Mouse (Mus musculus) macrophage (primary cell): ENCODE results near the gene Prkca. TPM values are rescaled to one million over a fixed set of nuclear protein-coding genes. Genes with fewer than 3 reads are reported as not detected.

Source experiments
- H3K27ac ChIP-seq: fragments of 350-480 bp; formaldehyde crosslinking; 2 replicates; pipeline ENCODE4 v1.9.0; 2021
- H3K36me3 ChIP-seq: fragments of 350-480 bp; formaldehyde crosslinking; 2 replicates; pipeline ENCODE4 v1.9.0; 2021; ENCODE audit errors: inconsistent target
- H3K4me3 ChIP-seq: fragments of 350-480 bp; formaldehyde crosslinking; 2 replicates; pipeline ENCODE4 v1.9.0; 2021; ENCODE audit errors: inconsistent target
- H3K79me2 ChIP-seq: fragments of 350-480 bp; formaldehyde crosslinking; 2 replicates; pipeline ENCODE4 v1.9.0; 2021; ENCODE audit errors: inconsistent target
- WGBS: methylation state at CpG from one replicate; pipeline ENCODE4 v1.1.7; 2026; ENCODE audit warnings: inconsistent platforms; ENCODE audit not compliant: missing documents; 5-methylcytosine and 5-hydroxymethylcytosine counted together
- polyA plus RNA-seq: library from polyadenylated mRNA; stranded (reverse); fragments of 250-400 nt; gene quantifications from 3 replicates; pipeline ENCODE4 v1.2.4, GENCODE M21; 2018; ENCODE audit warnings: inconsistent platforms

Prkca gene
- polyA plus RNA-seq, 1 experiment from 2014 or later = 1.8 TPM

DNA sequence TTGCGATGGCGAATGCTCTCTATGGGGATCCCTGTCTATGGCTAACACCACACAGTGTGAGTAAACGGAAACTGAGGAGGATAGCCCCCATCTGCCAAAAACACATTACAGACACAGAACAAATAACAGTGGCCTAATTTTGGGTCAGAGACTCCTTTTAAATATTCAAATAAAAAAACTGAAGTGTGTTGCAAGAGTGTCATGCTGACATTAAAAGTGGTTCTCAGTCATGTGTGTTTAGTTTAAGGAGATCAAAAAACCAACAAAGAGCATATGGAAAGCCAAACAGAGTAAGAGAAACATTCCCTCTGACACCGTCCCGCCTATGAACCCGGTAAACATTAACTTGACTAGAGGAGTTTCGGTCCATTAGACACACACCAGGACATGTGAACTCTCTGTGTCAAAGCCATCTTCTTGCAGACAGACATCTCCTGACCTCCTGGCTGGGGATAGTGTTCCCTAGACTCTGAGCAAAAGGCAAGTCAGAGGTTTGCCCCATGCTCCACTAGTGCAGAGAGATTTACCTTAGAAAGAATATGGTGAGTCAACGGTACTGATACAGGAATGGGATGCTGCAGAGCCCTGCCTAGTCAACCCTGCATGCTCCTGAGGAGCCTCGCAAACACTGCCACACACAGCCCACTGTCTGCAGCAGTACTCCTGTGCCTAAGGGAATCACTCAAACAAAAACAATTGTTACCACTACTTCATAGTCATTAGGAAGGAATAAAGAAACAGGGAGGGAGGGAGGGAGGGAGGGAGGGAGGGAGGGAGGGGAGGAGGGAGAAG, 146.1 kb downstream of the Prkca start:
- 98% methylated on average over 9 of the region's 9 CpGs for WGBS
- Histone ChIP-seq H3K27ac (no peak overlapping the region), H3K4me3 (no peak overlapping the region), H3K36me3 (no peaks in the 10 kb centered on the region), H3K79me2 (no peaks in the 10 kb centered on the region)

DNA sequence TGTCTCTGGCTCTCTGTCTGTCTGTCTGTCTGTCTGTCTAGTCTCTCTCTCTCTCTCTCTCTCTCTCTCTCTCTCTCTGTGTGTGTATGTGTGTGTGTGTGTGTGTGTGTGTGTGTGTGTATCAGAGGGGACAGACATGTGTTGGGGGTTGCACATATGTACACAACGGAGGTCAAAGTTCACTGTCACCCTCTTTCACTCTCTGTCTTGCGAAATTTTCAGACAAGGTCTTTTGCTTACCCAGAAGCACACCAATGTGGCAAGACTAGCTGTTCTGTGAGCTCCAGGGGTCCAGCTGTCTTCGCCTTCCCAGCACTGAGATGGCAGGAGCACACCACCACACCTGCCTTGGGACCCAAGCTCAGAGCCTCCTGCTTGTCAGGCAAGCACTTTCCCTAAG, 146.9 kb downstream of the Prkca start:
- Histone ChIP-seq H3K27ac (no peak overlapping the region), H3K4me3 (no peak overlapping the region), H3K79me2 (no peaks in the 10 kb centered on the region), H3K36me3 (no peaks in the 10 kb centered on the region)
- WGBS = 90% methylated on average over 3 of the region's 3 CpGs

DNA sequence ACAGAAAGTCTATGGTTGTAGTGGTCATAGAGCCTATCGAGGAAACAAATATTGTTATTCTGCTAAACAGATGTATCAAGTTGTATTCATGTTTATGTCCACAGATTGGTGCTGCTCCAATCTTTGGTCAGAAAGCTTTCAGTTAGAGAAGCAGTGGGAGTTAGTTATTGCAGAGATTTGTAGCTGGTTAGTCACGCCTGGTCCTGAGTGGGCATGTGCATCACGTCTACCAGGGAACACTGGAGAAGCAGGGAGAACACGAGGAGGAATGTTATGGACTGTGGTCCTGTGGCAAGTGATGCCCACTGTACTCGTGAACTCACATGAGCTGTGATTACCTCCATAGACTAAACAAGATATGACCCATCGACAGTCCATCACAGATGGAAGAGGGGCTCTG, 153.4 kb downstream of the Prkca start:
- Histone ChIP-seq H3K27ac (no peak overlapping the region), H3K36me3 (no peaks in the 10 kb centered on the region), H3K4me3 (no peak overlapping the region), H3K79me2 (no peaks in the 10 kb centered on the region)
- WGBS = 91% methylated on average over 6 of the region's 6 CpGs

DNA sequence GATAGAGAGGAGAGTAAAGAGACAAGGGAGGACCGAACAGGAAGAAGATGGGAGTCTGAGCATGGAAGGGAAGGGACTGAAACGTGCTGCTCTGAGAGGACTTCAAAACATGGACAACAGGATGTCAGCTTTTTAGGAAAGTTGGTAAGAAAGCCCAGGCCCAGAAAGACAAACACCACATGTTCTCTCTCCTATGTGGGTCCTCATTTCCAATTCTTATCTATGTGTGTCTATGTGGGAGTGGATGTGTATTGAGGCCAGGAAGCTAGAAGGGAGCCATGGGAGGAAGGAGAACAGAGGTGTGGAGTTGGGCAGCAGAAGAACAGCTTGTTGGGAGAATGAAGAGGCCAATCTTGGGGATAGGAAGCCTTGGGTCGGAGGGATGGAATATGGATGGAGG, 154.4 kb downstream of the Prkca start:
- 86% methylated on average over 3 of the region's 3 CpGs for WGBS
- Histone ChIP-seq H3K36me3 (no peaks in the 10 kb centered on the region), H3K79me2 (no peaks in the 10 kb centered on the region), H3K27ac (no peak overlapping the region), H3K4me3 (no peak overlapping the region)

DNA sequence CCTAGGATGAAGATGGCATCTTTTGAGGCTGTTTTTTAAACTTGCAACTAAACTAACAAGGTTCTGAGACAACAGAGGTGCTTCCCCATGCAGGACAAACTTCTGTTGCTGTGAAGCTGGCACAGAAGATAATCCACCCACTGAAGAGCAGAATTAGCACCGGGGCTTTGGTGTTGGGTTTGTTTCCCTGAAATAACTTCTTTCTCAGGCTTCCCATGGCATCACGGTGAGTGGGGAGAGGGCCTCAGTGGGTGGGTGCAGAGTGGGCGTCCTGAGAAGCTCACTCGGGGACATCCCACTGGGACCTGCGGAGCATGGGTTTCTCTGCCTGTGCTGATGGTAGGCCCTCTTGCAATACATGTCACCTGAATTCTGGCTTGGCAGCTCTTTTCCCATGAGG, 161.3 kb downstream of the Prkca start:
- no peaks in the 10 kb centered on the region for H3K36me3 ChIP-seq

DNA sequence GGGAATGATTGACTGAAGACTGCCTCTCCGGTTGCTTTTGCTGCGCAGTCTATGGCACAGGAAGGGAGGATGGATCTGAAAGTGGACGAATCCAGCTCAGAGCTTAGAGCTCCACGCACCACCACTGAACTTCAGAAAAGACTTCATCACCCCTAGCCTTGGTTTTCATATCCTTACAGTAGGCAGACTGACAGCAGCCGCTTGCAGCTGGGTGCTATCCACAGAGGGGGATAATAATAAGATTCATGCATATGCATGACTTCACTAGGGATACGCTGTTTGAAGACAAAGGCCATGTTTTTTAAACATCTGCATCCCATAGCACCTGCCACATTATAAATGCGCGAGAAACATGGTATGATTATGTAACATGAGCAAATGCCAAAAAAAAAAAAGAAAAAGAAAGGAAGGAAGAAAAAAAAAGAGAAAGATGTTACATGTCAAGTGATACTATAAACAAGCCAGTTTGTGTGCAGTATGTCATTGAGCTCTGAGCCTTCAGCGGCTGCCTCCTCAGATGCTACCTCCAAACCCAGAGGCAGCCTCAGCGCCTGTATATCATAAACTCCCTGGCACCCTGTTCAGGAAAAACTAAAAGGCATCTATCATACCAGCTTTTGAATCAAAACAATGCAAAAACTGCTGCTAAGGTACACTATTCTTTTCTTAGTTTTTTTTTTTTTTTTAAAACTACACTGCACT, 162.6 kb downstream of the Prkca start:
- Histone ChIP-seq H3K4me3 (no peak overlapping the region), H3K27ac (no peak overlapping the region), H3K36me3 (no peaks in the 10 kb centered on the region), H3K79me2 (no peaks in the 10 kb centered on the region)
- 87% methylated on average over 10 of the region's 10 CpGs for WGBS

More for the DNA sequence above, 161.3 kb downstream of the Prkca start:
- 95% methylated on average over 5 of the region's 5 CpGs for WGBS
- Histone ChIP-seq H3K4me3 (no peak overlapping the region), H3K27ac (no peak overlapping the region), H3K79me2 (no peaks in the 10 kb centered on the region)

DNA sequence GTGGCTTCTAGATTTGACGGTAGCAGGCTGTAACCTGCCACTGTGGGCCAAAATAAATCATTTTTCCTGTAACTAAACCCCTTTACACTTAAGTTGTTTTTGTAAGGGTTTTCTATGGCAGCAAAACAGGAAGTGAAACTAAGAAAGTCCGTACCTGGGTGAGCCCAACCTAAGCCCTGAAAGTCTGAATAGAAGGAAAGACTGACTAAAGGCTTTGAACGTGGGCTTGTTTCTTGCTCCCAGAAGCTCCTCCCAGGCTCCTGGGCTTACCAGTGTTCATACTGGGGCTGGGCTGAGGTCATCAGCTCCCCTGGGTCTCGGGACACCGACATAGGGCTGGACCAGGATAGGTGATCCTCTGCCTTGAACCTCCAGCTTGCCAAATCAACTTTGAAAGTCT, 164.9 kb downstream of the Prkca start:
- H3K4me3 ChIP-seq = no peak overlapping the region
- no peak overlapping the region for H3K27ac ChIP-seq
- 16% methylated on average over 5 of the region's 5 CpGs for WGBS
- no peaks in the 10 kb centered on the region for H3K79me2 ChIP-seq
- no peaks in the 10 kb centered on the region for H3K36me3 ChIP-seq

DNA sequence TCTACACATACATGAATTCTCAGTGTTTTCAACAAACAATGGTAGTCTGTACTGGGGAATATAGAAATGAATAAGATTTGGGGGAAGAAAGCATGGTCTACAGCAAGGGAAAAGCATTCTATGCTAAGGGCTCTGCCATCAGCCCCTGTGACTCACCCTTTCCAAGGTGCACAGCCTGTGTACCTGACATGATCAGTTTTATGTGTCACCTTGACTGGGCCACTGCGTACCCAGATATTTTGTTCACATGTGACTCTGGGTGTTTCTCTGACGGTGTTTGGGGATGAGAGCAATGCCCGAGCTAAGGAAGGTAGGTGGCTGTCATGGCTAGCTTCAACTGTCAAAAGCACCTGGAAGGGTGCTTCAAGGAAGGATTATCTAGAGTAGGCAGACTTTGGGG, 165.5 kb downstream of the Prkca start:
- 100% methylated on average over 3 of the region's 3 CpGs for WGBS
- Histone ChIP-seq H3K79me2 (no peaks in the 10 kb centered on the region), H3K27ac (no peak overlapping the region), H3K36me3 (no peaks in the 10 kb centered on the region), H3K4me3 (no peak overlapping the region)

DNA sequence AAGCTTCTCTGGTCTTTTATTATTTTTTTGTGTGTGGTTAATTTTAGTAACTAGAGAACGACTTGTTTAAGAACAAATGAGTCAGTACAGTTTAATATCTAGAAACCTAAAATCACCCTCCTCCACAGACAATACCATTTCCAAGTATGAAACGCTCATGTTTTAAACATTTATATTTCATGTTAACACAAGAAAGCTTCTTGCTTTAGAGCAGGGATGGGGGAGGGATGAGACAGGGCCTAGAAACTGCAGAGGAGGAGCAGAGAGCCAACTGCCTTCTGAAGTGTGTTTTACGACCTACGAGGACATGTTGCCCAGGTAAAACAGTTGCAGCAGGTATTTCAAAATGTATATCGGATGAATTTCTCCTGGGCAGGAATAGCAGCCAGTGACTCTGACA, 167.0 kb downstream of the Prkca start:
- H3K36me3 ChIP-seq = no peaks in the 10 kb centered on the region
- 90% methylated on average over 5 of the region's 5 CpGs for WGBS
- no peaks in the 10 kb centered on the region for H3K79me2 ChIP-seq

DNA sequence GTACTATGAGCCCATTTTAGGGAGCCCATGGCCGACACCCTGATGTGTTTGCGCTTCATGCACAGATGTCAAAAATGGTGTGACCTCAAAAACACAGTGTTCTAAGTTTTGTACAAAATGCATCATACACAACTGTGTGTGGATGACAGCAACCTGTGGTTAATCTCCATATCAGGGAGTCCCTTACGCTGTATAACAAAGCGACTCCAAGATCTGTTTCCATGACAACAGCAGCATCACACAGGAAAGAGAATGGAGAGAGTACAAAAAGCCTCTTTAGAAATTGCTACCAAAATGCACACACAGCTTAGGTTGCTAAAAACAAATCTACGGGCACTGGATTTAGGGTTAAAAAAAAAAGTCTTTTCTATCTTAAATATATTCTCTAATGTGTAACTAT, 171.8 kb downstream of the Prkca start:
- no peak overlapping the region for H3K4me3 ChIP-seq
- WGBS = 97% methylated on average over 5 of the region's 5 CpGs
- no peak overlapping the region for H3K27ac ChIP-seq
- no peaks in the 10 kb centered on the region for H3K79me2 ChIP-seq
- H3K36me3 ChIP-seq = no peaks in the 10 kb centered on the region

More for the DNA sequence above, 167.0 kb downstream of the Prkca start:
- Histone ChIP-seq H3K4me3 (no peak overlapping the region), H3K27ac (no peak overlapping the region)

DNA sequence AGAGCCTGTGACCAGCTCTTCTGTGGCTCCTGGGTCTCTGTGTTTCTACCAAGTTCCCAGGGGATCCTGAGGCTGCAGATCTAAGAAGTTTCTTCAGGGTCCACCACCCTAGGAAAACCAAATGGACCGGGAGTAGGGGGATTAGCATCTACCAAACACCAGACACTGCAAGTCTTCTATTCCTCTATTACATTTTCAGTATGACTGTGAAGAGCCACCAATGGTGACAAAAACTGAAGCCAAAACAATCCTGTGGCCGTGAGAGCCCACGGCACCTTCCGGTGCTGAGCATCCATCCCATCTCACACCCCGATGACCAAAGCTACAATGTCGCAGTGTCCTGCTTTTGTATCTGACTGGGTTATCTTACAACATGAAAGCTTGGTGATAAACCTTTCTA, 172.5 kb downstream of the Prkca start:
- 98% methylated on average over 6 of the region's 6 CpGs for WGBS
- Histone ChIP-seq H3K36me3 (no peaks in the 10 kb centered on the region), H3K4me3 (no peak overlapping the region), H3K79me2 (no peaks in the 10 kb centered on the region), H3K27ac (no peak overlapping the region)

DNA sequence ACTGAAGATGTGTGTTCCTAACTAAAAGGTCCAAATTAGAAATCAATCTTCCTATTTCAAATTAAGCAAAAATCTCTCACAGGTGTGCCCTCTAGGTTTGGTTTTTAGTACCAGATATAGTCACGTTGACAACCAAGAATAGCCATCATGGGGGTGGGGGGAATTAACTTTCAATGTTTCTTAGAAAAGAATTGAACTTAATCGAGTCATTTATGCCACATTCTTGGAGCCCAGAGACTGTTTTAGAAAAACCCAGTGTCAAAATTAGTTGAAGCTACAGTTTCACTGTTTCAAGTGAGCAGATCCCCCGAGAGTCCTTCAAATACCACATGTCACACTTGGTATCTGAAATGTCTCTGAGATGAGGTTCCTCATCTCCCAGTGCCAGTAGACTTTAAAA, 173.6 kb downstream of the Prkca start:
- Histone ChIP-seq H3K27ac (no peak overlapping the region), H3K4me3 (no peak overlapping the region), H3K36me3 (no peaks in the 10 kb centered on the region), H3K79me2 (no peaks in the 10 kb centered on the region)
- WGBS = 92% methylated on average over 3 of the region's 3 CpGs

DNA sequence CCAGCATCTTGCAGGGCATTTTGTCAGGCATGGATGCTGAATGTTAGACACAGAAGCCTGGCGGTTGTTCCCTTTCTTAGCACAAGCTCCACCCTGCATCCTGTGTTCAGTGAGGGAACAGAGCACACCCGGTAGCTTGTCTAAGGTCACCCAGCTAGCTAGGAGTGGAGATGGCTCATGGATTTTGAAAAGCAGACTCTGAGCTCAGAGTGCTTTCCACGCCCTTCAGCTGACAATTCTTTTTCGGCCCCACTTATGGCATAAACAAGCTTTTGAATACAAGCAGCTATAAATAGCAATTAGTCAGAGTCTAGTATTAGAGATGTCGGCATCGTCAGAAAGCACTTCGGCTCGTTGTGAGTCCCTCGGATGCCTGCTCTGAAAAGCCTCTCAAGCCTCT, 178.0 kb downstream of the Prkca start:
- WGBS = 88% methylated on average over 9 of the region's 9 CpGs
- no peak overlapping the region for H3K27ac ChIP-seq
- H3K79me2 ChIP-seq = no peaks in the 10 kb centered on the region
- H3K36me3 ChIP-seq = no peaks in the 10 kb centered on the region
- H3K4me3 ChIP-seq = no peak overlapping the region

DNA sequence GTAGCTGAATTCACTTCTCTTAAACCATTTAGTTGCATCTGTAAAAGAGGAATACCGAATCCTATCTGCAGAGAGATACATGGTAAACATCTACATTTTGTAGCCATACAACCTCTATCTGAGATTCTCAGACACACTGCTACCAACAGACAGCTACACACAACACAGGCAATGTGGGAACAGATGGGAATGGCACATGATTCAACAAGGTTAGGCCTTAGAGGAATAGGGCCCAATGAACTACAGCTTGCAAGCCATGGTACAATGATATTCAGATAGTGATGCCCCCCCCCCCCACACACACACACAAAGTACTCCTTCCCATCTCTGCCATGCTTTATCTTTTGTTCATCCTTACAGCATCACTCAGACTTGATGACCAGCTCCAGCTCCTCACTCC, 181.1 kb downstream of the Prkca start:
- no peak overlapping the region for H3K4me3 ChIP-seq
- H3K79me2 ChIP-seq = no peaks in the 10 kb centered on the region
- no peak overlapping the region for H3K27ac ChIP-seq
- H3K36me3 ChIP-seq = no peaks in the 10 kb centered on the region
- 100% methylated on average over 1 of the region's 1 CpGs for WGBS

DNA sequence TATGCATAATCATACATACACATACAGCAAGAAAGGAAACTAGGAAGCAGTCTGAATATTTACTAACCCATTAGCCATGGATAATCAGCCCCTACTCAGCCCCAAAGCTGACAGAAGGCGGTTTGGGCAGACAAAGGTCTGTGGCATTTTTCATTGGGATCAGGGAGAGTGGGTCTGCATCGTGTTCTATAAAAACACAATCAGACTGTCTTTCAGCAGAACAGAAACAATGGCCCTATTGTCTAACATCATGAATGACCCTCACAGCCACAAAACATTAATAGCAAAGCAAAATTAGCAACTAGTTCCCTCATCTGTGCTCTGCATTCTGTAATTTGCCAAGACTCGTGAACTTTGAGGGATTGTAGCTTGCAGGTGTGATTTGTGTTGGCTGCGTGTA, 181.6 kb downstream of the Prkca start:
- 84% methylated on average over 4 of the region's 4 CpGs for WGBS
- Histone ChIP-seq H3K79me2 (no peaks in the 10 kb centered on the region), H3K27ac (no peak overlapping the region), H3K4me3 (no peak overlapping the region), H3K36me3 (no peaks in the 10 kb centered on the region)
